Comparison of ENCODE assay signal across 8 mouse cellular contexts in genomic region chr8:71381971-71382961, GRCm38 (mm10). TPM values are rescaled to one million over a fixed set of nuclear protein-coding genes. Genes with fewer than 3 reads are reported as not detected.
A peak's percentile ranks its signal among the peaks of the same experiment; 100 is the strongest.
DNase-seq lines count a peak whose midpoint lies in the region; ATAC-seq and TF ChIP-seq lines count a peak whose summit lies in the region.

No protein-coding gene starts in this region.

- no peak for TF ChIP-seq CTCF in lung, adult 2 months (IDR thresholded peaks at IDR 0.05; ENCODE audit: insufficient read depth, low read length)

- peak overlapping the region; percentile 94 for H3K27ac ChIP-seq in embryonic facial prominence, embryonic 15.5 days (replicated peaks)
- peak overlapping the region; percentile 87 for H3K27ac ChIP-seq in heart, embryonic 16.5 days (ENCODE audit: low read length)
- peak overlapping the region; percentile 81 for H3K27ac ChIP-seq in neural tube, embryonic 15.5 days (replicated peaks)

- peak; percentile 30; the same call in 1 of the 2 replicates for TF ChIP-seq POLR2A in lung, adult 2 months (IDR thresholded peaks at IDR 0.05; ENCODE audit: borderline replicate concordance, extremely low read depth, low read depth, low read length)

- peak; percentile 72 to 79 for DNase-seq in B cell, adult 2 months
- peak; percentile 92 to 95 for DNase-seq in adrenal gland, postnatal 36 days
- DNase-seq in kidney, postnatal 25 days = peak; percentile 90 to 95
- DNase-seq in lung, adult 2 months = peak; percentile 82
- DNase-seq in testis, postnatal 14 days (ENCODE audit: low spot score) = peak; percentile 89

- H3K4me1 ChIP-seq in embryonic facial prominence, embryonic 15.5 days = peaks cover 46% of the 10 kb centered on the region
- H3K4me1 ChIP-seq in heart, embryonic 16.5 days (ENCODE audit: control insufficient read depth, insufficient read depth, low read length) = peaks cover 17% of the 10 kb centered on the region
- peaks cover 12% of the 10 kb centered on the region for H3K4me1 ChIP-seq in lung, adult 2 months (ENCODE audit: control insufficient read depth, insufficient read depth, low read length)
- peaks cover 42% of the 10 kb centered on the region for H3K4me1 ChIP-seq in neural tube, embryonic 15.5 days

- 3% methylated on average over 45 of the region's 80 CpGs for WGBS in embryonic facial prominence, embryonic 15.5 days
- 4% methylated on average over 67 of the region's 80 CpGs for WGBS in heart, embryonic 16.5 days
- 4% methylated on average over 78 of the region's 80 CpGs for WGBS in lung, adult 2 months
- 1% methylated on average over 60 of the region's 80 CpGs for WGBS in neural tube, embryonic 15.5 days

- 0 out of 2 replicates have a peak, but pooled peaks cover 5% of the 10 kb centered on the region for H3K36me3 ChIP-seq in embryonic facial prominence, embryonic 15.5 days
- 0 out of 2 replicates have a peak, but pooled peaks cover 5% of the 10 kb centered on the region for H3K36me3 ChIP-seq in heart, embryonic 16.5 days (ENCODE audit: control insufficient read depth, insufficient read depth)
- peaks cover 3% of the 10 kb centered on the region; the same call in 1 of the 2 replicates for H3K36me3 ChIP-seq in neural tube, embryonic 15.5 days

- H3K9ac ChIP-seq in embryonic facial prominence, embryonic 15.5 days = peak overlapping the region; percentile 89
- peak overlapping the region; percentile 93 for H3K9ac ChIP-seq in heart, embryonic 16.5 days (ENCODE audit: low read length)
- peak overlapping the region; percentile 72 for H3K9ac ChIP-seq in neural tube, embryonic 15.5 days (replicated peaks)

- H3K4me2 ChIP-seq in embryonic facial prominence, embryonic 15.5 days (replicated peaks) = peak overlapping the region; percentile 98
- H3K4me2 ChIP-seq in heart, embryonic 16.5 days (ENCODE audit: low read depth, low read length) = peak overlapping the region; percentile 91
- peak overlapping the region; percentile 99 for H3K4me2 ChIP-seq in neural tube, embryonic 15.5 days

- peak; percentile 92 for ATAC-seq in embryonic facial prominence, embryonic 15.5 days (ENCODE audit: insufficient number of reproducible peaks, low FRiP score, low TSS enrichment, low read depth)
- peak; percentile 91 for ATAC-seq in heart, embryonic 16.5 days (replicated peaks; ENCODE audit: extremely low read depth, insufficient read depth, low FRiP score)
- peak; percentile 86 for ATAC-seq in neural tube, embryonic 15.5 days (ENCODE audit: low FRiP score)

- H3K27me3 ChIP-seq in embryonic facial prominence, embryonic 15.5 days = no peaks in the 10 kb centered on the region
- H3K27me3 ChIP-seq in heart, embryonic 16.5 days (ENCODE audit: control insufficient read depth, insufficient read depth, low read length) = no peaks in the 10 kb centered on the region
- no peaks in the 10 kb centered on the region for H3K27me3 ChIP-seq in neural tube, embryonic 15.5 days (replicated peaks)

- H3K4me3 ChIP-seq in embryonic facial prominence, embryonic 15.5 days (replicated peaks) = peak overlapping the region; percentile 82
- peak overlapping the region; percentile 86 for H3K4me3 ChIP-seq in heart, embryonic 16.5 days (ENCODE audit: low read length)
- peak overlapping the region; percentile 67 for H3K4me3 ChIP-seq in lung, adult 2 months (replicated peaks; ENCODE audit: extremely low read depth, low read depth, low read length)
- peak overlapping the region; percentile 70 for H3K4me3 ChIP-seq in neural tube, embryonic 15.5 days (replicated peaks)

- H3K9me3 ChIP-seq in embryonic facial prominence, embryonic 15.5 days (replicated peaks) = no peaks in the 10 kb centered on the region
- H3K9me3 ChIP-seq in heart, embryonic 16.5 days (replicated peaks; ENCODE audit: control insufficient read depth, low read length) = no peaks in the 10 kb centered on the region
- no peaks in the 10 kb centered on the region for H3K9me3 ChIP-seq in neural tube, embryonic 15.5 days (replicated peaks)

RNA-seq across cellular contexts. Expression of gene Nr2f6, which starts 0.5 kb away (rescaled TPM):
- 10 to 100 TPM; 69.8 to 71.8 TPM for total RNA-seq in adrenal gland, postnatal 36 days (2021)
- polyA plus RNA-seq in embryonic facial prominence, embryonic 15.5 days (2015; fragmentation: Nextera tagmentation; extraction: Ambion mirVana) = 59.0 and 61.2 TPM in 2 replicates
- 38.1 and 43.0 TPM in 2 replicates for polyA plus RNA-seq in heart, embryonic 16.5 days (2015; fragmentation: Nextera tagmentation; extraction: Ambion mirVana)
- 133 and 205 TPM in 2 replicates for polyA plus RNA-seq in lung, adult 2 months (2012; rRNA removed)
- 28.6 and 34.9 TPM in 2 replicates for polyA plus RNA-seq in neural tube, embryonic 15.5 days (2015; fragmentation: Nextera tagmentation; extraction: Ambion mirVana)

RNA-seq across cellular contexts. Expression of gene Ocel1, which starts 11.2 kb away (rescaled TPM):
- 10 to 100 TPM; 16.6 to 22.1 TPM for total RNA-seq in adrenal gland, postnatal 36 days (2021)
- 7.1 and 8.5 TPM in 2 replicates for polyA plus RNA-seq in embryonic facial prominence, embryonic 15.5 days (2015; fragmentation: Nextera tagmentation; extraction: Ambion mirVana)
- 5.7 and 6.2 TPM in 2 replicates for polyA plus RNA-seq in heart, embryonic 16.5 days (2015; fragmentation: Nextera tagmentation; extraction: Ambion mirVana)
- 16.9 and 21.1 TPM in 2 replicates for polyA plus RNA-seq in lung, adult 2 months (2012; rRNA removed)
- 5.6 and 9.2 TPM in 2 replicates for polyA plus RNA-seq in neural tube, embryonic 15.5 days (2015; fragmentation: Nextera tagmentation; extraction: Ambion mirVana)

RNA-seq across cellular contexts. Expression of gene Ushbp1, which starts 13.3 kb away (rescaled TPM):
- 10 to 100 TPM; 12.7 to 20.6 TPM for total RNA-seq in adrenal gland, postnatal 36 days (2021)
- polyA plus RNA-seq in embryonic facial prominence, embryonic 15.5 days (2015; fragmentation: Nextera tagmentation; extraction: Ambion mirVana) = 11.6 and 12.7 TPM in 2 replicates
- 20.6 and 24.4 TPM in 2 replicates for polyA plus RNA-seq in heart, embryonic 16.5 days (2015; fragmentation: Nextera tagmentation; extraction: Ambion mirVana)
- 155 and 170 TPM in 2 replicates for polyA plus RNA-seq in lung, adult 2 months (2012; rRNA removed)
- polyA plus RNA-seq in neural tube, embryonic 15.5 days (2015; fragmentation: Nextera tagmentation; extraction: Ambion mirVana) = 7.0 and 9.8 TPM in 2 replicates

RNA-seq across cellular contexts. Expression of gene Babam1, which starts 14.4 kb away (rescaled TPM):
- 100 to 1,000 TPM in 1 of 2 experiments, 10 to 100 TPM in 1; 90.6 to 102 TPM for total RNA-seq in adrenal gland, postnatal 36 days (2021)
- 96.7 and 106 TPM in 2 replicates for polyA plus RNA-seq in embryonic facial prominence, embryonic 15.5 days (2015; fragmentation: Nextera tagmentation; extraction: Ambion mirVana)
- polyA plus RNA-seq in heart, embryonic 16.5 days (2015; fragmentation: Nextera tagmentation; extraction: Ambion mirVana) = 86.4 and 88.8 TPM in 2 replicates
- polyA plus RNA-seq in lung, adult 2 months (2012; rRNA removed) = 120 and 145 TPM in 2 replicates
- 96.0 and 96.1 TPM in 2 replicates for polyA plus RNA-seq in neural tube, embryonic 15.5 days (2015; fragmentation: Nextera tagmentation; extraction: Ambion mirVana)

RNA-seq across cellular contexts. Expression of gene Use1, which starts 15.6 kb away (rescaled TPM):
- total RNA-seq in adrenal gland, postnatal 36 days (2021) = 100 to 1,000 TPM; 192 to 200 TPM
- 100 and 121 TPM in 2 replicates for polyA plus RNA-seq in embryonic facial prominence, embryonic 15.5 days (2015; fragmentation: Nextera tagmentation; extraction: Ambion mirVana)
- 77.2 and 82.0 TPM in 2 replicates for polyA plus RNA-seq in heart, embryonic 16.5 days (2015; fragmentation: Nextera tagmentation; extraction: Ambion mirVana)
- 111 and 121 TPM in 2 replicates for polyA plus RNA-seq in lung, adult 2 months (2012; rRNA removed)
- polyA plus RNA-seq in neural tube, embryonic 15.5 days (2015; fragmentation: Nextera tagmentation; extraction: Ambion mirVana) = 121 and 122 TPM in 2 replicates

Comparison
In these comparisons a context has a peak if more than half of its experiments do, and no peak if none do; other contexts are left out.
1. Peak in every context shown above with its lines: DNase-seq, ATAC-seq, H3K4me3 ChIP-seq and H3K27ac ChIP-seq.